In the genomic region with DNA sequence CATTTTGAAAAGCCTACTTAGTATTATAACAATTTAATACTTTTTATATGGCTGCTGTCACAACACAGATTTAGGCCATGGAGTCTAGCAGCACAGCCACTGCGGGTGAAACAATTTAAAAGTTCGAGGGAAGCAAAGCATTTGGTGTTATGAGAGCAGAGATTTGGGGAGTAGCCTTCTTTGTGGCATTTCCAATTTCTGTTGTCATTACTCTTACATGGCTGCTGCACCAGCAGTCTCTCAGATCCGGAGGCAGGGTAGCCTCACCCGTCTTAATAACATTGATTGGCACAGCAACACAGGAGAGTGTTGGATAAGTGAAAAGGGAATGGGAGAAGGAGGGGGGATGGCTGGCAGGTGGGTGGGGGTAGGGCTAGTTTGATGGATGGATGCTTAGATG, we compare ENCODE assay signal across 8 mouse cellular contexts. TPM values are rescaled to one million over a fixed set of nuclear protein-coding genes. Genes with fewer than 3 reads are reported as not detected.
DNase-seq lines count a peak whose midpoint lies in the region; ATAC-seq and TF ChIP-seq lines count a peak whose summit lies in the region.

No protein-coding gene starts in this region.

- H3K36me3 ChIP-seq in forebrain, postnatal 0 days (ENCODE audit: insufficient read depth) = no peaks in the 10 kb centered on the region
- no peaks in the 10 kb centered on the region for H3K36me3 ChIP-seq in hindbrain, embryonic 16.5 days (ENCODE audit: control insufficient read depth, insufficient read depth, low read length)
- H3K36me3 ChIP-seq in myocyte (ENCODE audit: control insufficient read depth, insufficient read depth) = no peaks in the 10 kb centered on the region
- no peaks in the 10 kb centered on the region for H3K36me3 ChIP-seq in heart, embryonic 12.5 days

- no peak for TF ChIP-seq CTCF in left cerebral cortex, adult 2 months (IDR thresholded peaks at IDR 0.05)
- TF ChIP-seq CTCF in forebrain, postnatal 0 days (IDR thresholded peaks at IDR 0.05; ENCODE audit: low read depth) = no peak

- 0 out of 2 replicates have a peak, but pooled peaks have one; percentile 8 for ATAC-seq in forebrain, postnatal 0 days
- no peak for ATAC-seq in hindbrain, embryonic 16.5 days
- ATAC-seq in heart, embryonic 12.5 days (ENCODE audit: insufficient number of reproducible peaks, low FRiP score) = no peak

- H3K9ac ChIP-seq in forebrain, postnatal 0 days = peak overlapping the region; percentile 72; the same call in 1 of the 2 replicates
- peak overlapping the region; percentile 60 for H3K9ac ChIP-seq in hindbrain, embryonic 16.5 days (ENCODE audit: low read depth, low read length)
- H3K9ac ChIP-seq in heart, embryonic 12.5 days = no peak overlapping the region

- no peaks in the 10 kb centered on the region for H3K79me2 ChIP-seq in myocyte (ENCODE audit: control insufficient read depth, insufficient read depth)

- peaks cover 5% of the 10 kb centered on the region; the same call in 1 of the 2 replicates for H3K4me1 ChIP-seq in forebrain, postnatal 0 days (ENCODE audit: insufficient read depth)
- peaks cover 13% of the 10 kb centered on the region; the same call in 1 of the 2 replicates for H3K4me1 ChIP-seq in hindbrain, embryonic 16.5 days (ENCODE audit: control insufficient read depth, insufficient read depth, low read depth, low read length)
- H3K4me1 ChIP-seq in heart, embryonic 12.5 days (replicated peaks) = 0 out of 2 replicates have a peak, but pooled peaks cover 3% of the 10 kb centered on the region

- H3ac ChIP-seq in myocyte (ENCODE audit: control insufficient read depth, insufficient read length) = no peak overlapping the region

- DNase-seq in left cerebral cortex, adult 2 months (ENCODE audit: extremely low spot score in 1 of 2, low spot score in 2 of 2) = no peak
- DNase-seq in left cerebral cortex, adult 18-20 months (ENCODE audit: low spot score in 2 of 2) = no peak
- DNase-seq in forebrain, postnatal 0 days = peak; percentile 32
- no peak for DNase-seq in lung, postnatal 4 days
- DNase-seq in layer of hippocampus, adult 9-11 months = no peak

- peak overlapping the region; percentile 67 for H3K4me2 ChIP-seq in forebrain, postnatal 0 days (ENCODE audit: low read depth)
- H3K4me2 ChIP-seq in hindbrain, embryonic 16.5 days (ENCODE audit: low read length) = peak overlapping the region; percentile 61
- H3K4me2 ChIP-seq in myocyte (ENCODE audit: low read depth) = peak overlapping the region; percentile 89
- H3K4me2 ChIP-seq in heart, embryonic 12.5 days = no peak overlapping the region

- TF ChIP-seq POLR2A in myocyte (IDR thresholded peaks at IDR 0.05; ENCODE audit: insufficient read length, low read depth) = no peak

- intact Hi-C loops in left cerebral cortex, adult 2 months (cut with DNase I) = loop anchor here (1.0 to 2.0 kb wide), 5 partner anchors 59 to 569 kb away; a partner anchor contains a TSS

- WGBS in forebrain, postnatal 0 days = 25% methylated on average over 4 of the region's 4 CpGs
- WGBS in hindbrain, embryonic 16.5 days = 55% methylated on average over 4 of the region's 4 CpGs
- 70% methylated on average over 4 of the region's 4 CpGs for WGBS in heart, embryonic 12.5 days

- H3K4me3 ChIP-seq in left cerebral cortex, adult 2 months = peak overlapping the region; percentile 41; the same call in 1 of the 2 replicates
- peak overlapping the region; percentile 40 for H3K4me3 ChIP-seq in forebrain, postnatal 0 days (ENCODE audit: low read depth, low read length)
- H3K4me3 ChIP-seq in hindbrain, embryonic 16.5 days (ENCODE audit: low read length) = no peak overlapping the region
- H3K4me3 ChIP-seq in myocyte = no peak overlapping the region
- no peak overlapping the region for H3K4me3 ChIP-seq in heart, embryonic 12.5 days

- peak overlapping the region; percentile 84 for H3K27ac ChIP-seq in left cerebral cortex, adult 2 months
- peak overlapping the region; percentile 86 for H3K27ac ChIP-seq in forebrain, postnatal 0 days (ENCODE audit: low read depth, low read length)
- H3K27ac ChIP-seq in hindbrain, embryonic 16.5 days (ENCODE audit: low read depth, low read length) = peak overlapping the region; percentile 73; the same call in 1 of the 2 replicates
- H3K27ac ChIP-seq in heart, embryonic 12.5 days (ENCODE audit: poor library complexity, severe bottlenecking) = no peak overlapping the region

- H3K9me3 ChIP-seq in forebrain, postnatal 0 days (ENCODE audit: low read length) = no peaks in the 10 kb centered on the region
- H3K9me3 ChIP-seq in hindbrain, embryonic 16.5 days (ENCODE audit: control insufficient read depth, low read length) = peaks cover 2% of the 10 kb centered on the region; the same call in 1 of the 2 replicates
- no peaks in the 10 kb centered on the region for H3K9me3 ChIP-seq in heart, embryonic 12.5 days (replicated peaks)

- no peaks in the 10 kb centered on the region for H3K27me3 ChIP-seq in forebrain, postnatal 0 days (ENCODE audit: insufficient read depth, low read length)
- peaks cover 2% of the 10 kb centered on the region; the same call in 1 of the 2 replicates for H3K27me3 ChIP-seq in hindbrain, embryonic 16.5 days (replicated peaks; ENCODE audit: control insufficient read depth, insufficient read depth, low read length)
- H3K27me3 ChIP-seq in myocyte (ENCODE audit: control insufficient read depth, insufficient read depth, insufficient read length) = no peaks in the 10 kb centered on the region
- H3K27me3 ChIP-seq in heart, embryonic 12.5 days (replicated peaks) = no peaks in the 10 kb centered on the region

TF ChIP-seq in myocyte, 11 proteins besides CTCF, POLR2A, EP300 and RAD21:
- TF ChIP-seq TCF12 (IDR thresholded peaks at IDR 0.05; ENCODE audit: insufficient read depth, poor library complexity, severe bottlenecking) = no peak
- no peak for TF ChIP-seq MYOD1 (IDR thresholded peaks at IDR 0.05; ENCODE audit: control insufficient read depth in 1 of 3, insufficient read length in 2 of 3, low read depth in 2 of 3)
- no peak for TF ChIP-seq SRF (IDR thresholded peaks at IDR 0.05; ENCODE audit: control insufficient read depth, insufficient read length, low read depth)
- no peak for TF ChIP-seq POLR2AphosphoS2 (IDR thresholded peaks at IDR 0.05; ENCODE audit: insufficient read length, low read depth)
- TF ChIP-seq REST (IDR thresholded peaks at IDR 0.05; ENCODE audit: insufficient read depth, insufficient read length) = no peak
- no peak for TF ChIP-seq MAX (IDR thresholded peaks at IDR 0.05; ENCODE audit: low read depth)

RNA-seq across cellular contexts. Expression of a gene that starts 58.5 kb away (rescaled TPM):
- 10 to 100 TPM; 91.0 to 91.6 TPM for total RNA-seq in left cerebral cortex, adult 2 months (2021)
- total RNA-seq in left cerebral cortex, adult 18-20 months (2021) = 10 to 100 TPM; 91.0 to 96.5 TPM
- 43.2 and 43.5 TPM in 2 replicates for total RNA-seq in forebrain, postnatal 0 days (2014; rRNA removed)
- polyA plus RNA-seq in forebrain, postnatal 0 days (2015; fragmentation: Nextera tagmentation; extraction: Ambion mirVana) = 19.8 and 26.6 TPM in 2 replicates
- polyA plus RNA-seq in hindbrain, embryonic 16.5 days (2015; fragmentation: Nextera tagmentation; extraction: Ambion mirVana) = 17.9 and 18.8 TPM in 2 replicates
- 13.5 TPM for polyA plus RNA-seq in myocyte (2012; fragmentation: generic; extraction: Trizol)
- 24.4 and 26.0 TPM in 2 replicates for polyA plus RNA-seq in heart, embryonic 12.5 days (2016; fragmentation: Nextera tagmentation; extraction: Ambion mirVana)

Comparison
In these comparisons a context has a peak if more than half of its experiments do, and no peak if none do; other contexts are left out.
1. H3K4me3 ChIP-seq: peak in left cerebral cortex, adult 2 months (single experiment) and forebrain, postnatal 0 days (single experiment); none in hindbrain, embryonic 16.5 days (single experiment), myocyte (single experiment) and heart, embryonic 12.5 days (single experiment).